Mouse (Mus musculus) yolk sac, embryonic 10.5 days (tissue): ENCODE results near the gene Clec12a.

Experiments
- DNase-seq: peaks from one replicate; pipeline ENCODE4 v3.0.0-alpha.2; 2017; ENCODE audit warnings: low spot score

The Clec12a gene

GRCm38 (mm10) chr6:129380454-129380853 is 38.0 kb downstream of the Clec12a start:
- no peak for DNase-seq

DNA sequence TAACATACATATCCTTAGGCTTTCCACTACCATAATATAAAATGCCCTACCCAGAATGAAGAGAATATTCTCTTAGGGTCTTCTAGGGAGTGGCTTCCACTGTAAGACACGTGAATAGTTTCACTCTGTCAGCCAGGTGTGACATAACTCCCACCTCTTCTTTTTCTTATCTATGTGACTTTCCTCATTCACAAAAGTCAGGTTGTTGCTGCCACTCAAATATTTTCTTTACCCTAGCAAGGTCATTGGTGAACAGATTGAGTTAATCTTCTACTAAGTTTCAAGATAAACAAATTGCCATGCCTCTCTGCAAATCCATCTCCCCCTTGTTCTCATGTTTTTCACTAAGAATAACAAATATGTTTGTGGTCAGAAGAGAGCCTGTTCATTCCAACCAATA is 39.2 kb downstream of the Clec12a start:
- no peak for DNase-seq

GRCm38 (mm10) chr6:129383466-129383865 is 41.0 kb downstream of the Clec12a start:
- DNase-seq, result no peak

- no peak for DNase-seq
These were observed 42.5 kb downstream of the Clec12a start for GRCm38 (mm10) chr6:129385000-129385399.

GRCm38 (mm10) chr6:129385774-129386173 is 43.3 kb downstream of the Clec12a start, which contains the start of gene Clec12b:
Clec12b (minus strand) TSS chr6:129385874.
- no peak for DNase-seq

- DNase-seq, result no peak
These were observed 50.7 kb downstream of the Clec12a start for GRCm38 (mm10) chr6:129393087-129393720.

GRCm38 (mm10) chr6:129393732-129394131 is 51.2 kb downstream of the Clec12a start:
- no peak for DNase-seq

- DNase-seq, result no peak
These were observed 54.5 kb downstream of the Clec12a start, which contains the start of gene Clec1b for GRCm38 (mm10) chr6:129396997-129397396. Clec1b (plus strand) TSS chr6:129397297.

DNA sequence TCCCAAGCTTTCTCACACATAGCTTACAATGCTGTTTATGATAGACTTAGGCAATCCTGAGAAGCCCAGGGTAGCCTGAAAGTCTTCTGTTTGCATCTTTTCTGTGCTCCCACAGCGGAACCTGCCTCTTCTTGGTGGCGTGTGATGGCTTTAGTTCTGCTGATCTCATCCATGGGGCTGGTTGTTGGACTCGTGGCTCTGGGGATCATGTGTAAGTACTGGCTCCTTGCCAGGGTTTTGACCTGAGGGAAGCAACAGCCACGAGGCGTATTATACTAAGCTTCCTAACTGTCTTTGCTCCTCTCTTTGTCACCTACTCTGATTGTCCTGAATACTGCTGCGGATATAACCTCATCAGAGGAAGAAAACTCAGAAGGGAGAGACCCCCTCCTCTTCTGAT is 57.5 kb downstream of the Clec12a start:
- DNase-seq, result no peak

- no peak for DNase-seq
These were observed 59.9 kb downstream of the Clec12a start for GRCm38 (mm10) chr6:129402404-129402803.

DNA sequence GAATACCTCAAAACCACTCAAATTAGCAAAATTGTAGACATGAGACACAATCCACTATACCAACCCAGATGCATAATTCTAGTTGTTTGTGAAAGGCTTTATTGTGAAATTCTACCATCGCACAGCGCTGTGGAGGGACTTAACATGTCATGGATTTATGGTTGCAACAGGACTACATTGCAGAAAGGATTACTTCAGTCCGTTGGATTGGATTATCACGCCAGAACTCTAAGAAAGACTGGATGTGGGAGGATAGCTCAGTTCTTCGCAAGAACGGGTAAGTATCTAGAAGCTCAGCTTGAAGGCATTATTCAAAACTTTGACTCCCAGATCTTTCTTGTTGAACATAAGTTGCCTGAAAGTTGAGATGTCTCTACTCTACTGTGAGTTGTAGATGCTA is 60.9 kb downstream of the Clec12a start:
- no peak for DNase-seq

GRCm38 (mm10) chr6:129405999-129406398 is 63.5 kb downstream of the Clec12a start:
- DNase-seq, result no peak

GRCm38 (mm10) chr6:129407324-129407723 is 64.8 kb downstream of the Clec12a start:
- DNase-seq, result peak; percentile 7

DNA sequence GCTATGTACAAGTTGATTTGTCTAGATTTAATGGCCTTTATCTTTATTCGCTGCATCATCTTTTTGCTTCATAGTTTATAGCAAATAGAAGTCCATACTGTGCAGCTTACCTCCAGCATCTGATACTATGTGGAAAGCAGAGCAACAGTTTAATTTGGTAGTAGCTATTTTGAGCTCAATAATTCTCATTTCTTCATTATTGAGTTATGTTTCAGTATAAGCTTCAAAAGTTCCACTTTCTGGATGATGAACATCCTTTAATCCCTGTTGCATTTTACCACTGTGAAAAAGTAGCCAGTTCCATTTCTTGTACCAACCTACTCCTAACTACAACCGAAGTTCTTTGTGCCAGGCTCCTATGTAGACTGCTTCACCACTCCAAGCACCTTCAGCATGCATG is 66.1 kb downstream of the Clec12a start, which contains the start of gene Clec9a:
Gene Clec9a (plus strand): TSS at position 301 of the 400 bp plus-strand sequence.
- DNase-seq, result no peak

GRCm38 (mm10) chr6:129414177-129414576 is 71.7 kb downstream of the Clec12a start:
- DNase-seq, result no peak
